Mouse (Mus musculus) olfactory bulb, adult 2 months (tissue): ENCODE data around the gene Ube2b.

Experiments used
- CTCF ChIP-seq: fragments of 200-500 bp; IDR thresholded peaks from 2 replicates; pipeline ENCODE4 v1.5.1; 2012; ENCODE audit warnings: low read depth, mild to moderate bottlenecking, low read length, moderate library complexity; ENCODE audit not compliant: insufficient read depth
- POLR2A ChIP-seq: fragments of 200-500 bp; IDR thresholded peaks from 2 replicates; pipeline ENCODE4 v1.6.1; 2012; ENCODE audit warnings: mild to moderate bottlenecking, low read depth, low read length, moderate library complexity; ENCODE audit not compliant: insufficient read depth

DNA sequence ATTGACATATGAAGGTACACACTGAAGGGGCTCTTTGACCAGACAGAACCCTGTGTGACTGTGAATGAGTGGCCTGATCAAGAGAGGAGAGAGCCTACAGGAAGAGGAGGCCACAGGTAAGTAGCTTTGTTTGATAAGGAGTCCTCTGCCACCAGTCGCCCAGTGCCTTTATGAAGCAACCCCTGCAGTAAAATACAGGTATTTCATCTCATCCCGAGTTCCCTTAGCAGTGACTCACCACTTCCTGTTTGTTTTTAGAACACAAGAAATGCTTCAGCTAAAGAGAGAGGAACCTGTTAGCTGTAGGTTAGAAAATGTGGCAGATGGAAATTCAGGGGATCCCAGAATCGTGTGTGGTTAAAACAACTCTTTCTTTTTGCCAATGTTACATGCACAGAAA lies 35.3 kb upstream of the Ube2b start:
- TF ChIP-seq POLR2A (no peak), CTCF (no peak)
